Mouse (Mus musculus) ES-Bruce4 (cell line): ENCODE measurements around the gene Vasn.

ENCODE experiments used
- CTCF ChIP-seq: IDR thresholded peaks from one replicate; pipeline ENCODE4 v1.8.1; 2011; ENCODE audit warnings: low read depth, low read length
- EP300 ChIP-seq: IDR thresholded peaks from 2 replicates; pipeline ENCODE4 v1.6.1; 2011; ENCODE audit warnings: low read depth, low read length; ENCODE audit not compliant: insufficient read depth

- no peak for TF ChIP-seq EP300
- no peak for TF ChIP-seq CTCF
Observed at GRCm38 (mm10) chr16:4654706-4655105, 15.0 kb downstream of the Vasn start.
